Mouse (Mus musculus) T-cell, adult 2 months (primary cell): ENCODE results near the gene Speg.

Source experiments
- DNase-seq: peaks from one replicate; pipeline ENCODE4 v3.0.0; 2022; ENCODE audit warnings: low spot score

Speg gene

GRCm38 (mm10) chr1:75365510-75366137 lies 9.5 kb upstream of the Speg start:
- DNase-seq: no peak

- DNase-seq: no peak
Measured at GRCm38 (mm10) chr1:75369360-75369983, 5.6 kb upstream of the Speg start.

- no peak for DNase-seq
Measured at GRCm38 (mm10) chr1:75369984-75370660, 5.0 kb upstream of the Speg start.

GRCm38 (mm10) chr1:75371317-75372095 lies 3.6 kb upstream of the Speg start:
- no peak for DNase-seq

GRCm38 (mm10) chr1:75372450-75372849 lies 2.6 kb upstream of the Speg start:
- no peak for DNase-seq

- DNase-seq: no peak
Measured at GRCm38 (mm10) chr1:75373276-75373675, 1.8 kb upstream of the Speg start.

GRCm38 (mm10) chr1:75379196-75379595 lies 4.1 kb downstream of the Speg start:
- DNase-seq: no peak

GRCm38 (mm10) chr1:75379931-75380330 lies 4.8 kb downstream of the Speg start:
- no peak for DNase-seq

- DNase-seq: no peak
Measured at GRCm38 (mm10) chr1:75380951-75381350, 5.9 kb downstream of the Speg start.

- no peak for DNase-seq
Measured at GRCm38 (mm10) chr1:75381482-75382355, 6.6 kb downstream of the Speg start.

- DNase-seq: no peak
Measured at GRCm38 (mm10) chr1:75382356-75383071, 7.4 kb downstream of the Speg start.

- DNase-seq: no peak
Measured at GRCm38 (mm10) chr1:75384470-75385141, 9.5 kb downstream of the Speg start.

GRCm38 (mm10) chr1:75385142-75385730 lies 10.1 kb downstream of the Speg start:
- DNase-seq: no peak

- no peak for DNase-seq
Measured at GRCm38 (mm10) chr1:75386149-75386548, 11.1 kb downstream of the Speg start.

GRCm38 (mm10) chr1:75387469-75387928 lies 12.4 kb downstream of the Speg start:
- DNase-seq: no peak

GRCm38 (mm10) chr1:75387929-75388897 lies 13.1 kb downstream of the Speg start:
- no peak for DNase-seq

GRCm38 (mm10) chr1:75388898-75389515 lies 13.9 kb downstream of the Speg start:
- DNase-seq: no peak

GRCm38 (mm10) chr1:75393139-75393538 lies 18.0 kb downstream of the Speg start:
- DNase-seq: no peak
